Mouse (Mus musculus): Measurements from ENCODE around the gene Usp53. TPM values are rescaled to one million over a fixed set of nuclear protein-coding genes. Genes with fewer than 3 reads are reported as not detected.

Usp53 gene
- polyA plus RNA-seq, 1 experiment from 2014 or later, result 8.1 TPM

GRCm38 (mm10) chr3:122986386-122986785, 2.1 kb upstream of the Usp53 start:
- Histone ChIP-seq H3K4me2 (no peak overlapping the region), H3K36me3 (no peaks in the 10 kb centered on the region), H3K27ac (replicated peaks) (no peak overlapping the region), H3K27me3 (replicated peaks) (no peaks in the 10 kb centered on the region), H3K9me3 (replicated peaks) (no peaks in the 10 kb centered on the region), H3K4me3 (replicated peaks) (no peak overlapping the region), H3K9ac (replicated peaks) (no peak overlapping the region), H3K4me1 (no peaks in the 10 kb centered on the region; the same call in 1 of the 2 replicates)
- 57% methylated on average over 1 of the region's 1 CpGs for WGBS
- ATAC-seq (ENCODE audit: low FRiP score), result no peak

GRCm38 (mm10) chr3:122985183-122985944, 1.1 kb upstream of the Usp53 start:
- peak overlapping the region; percentile 97 for H3K27ac ChIP-seq (replicated peaks)
- 11% methylated on average over 13 of the region's 13 CpGs for WGBS
- H3K4me3 ChIP-seq (replicated peaks), result peak overlapping the region; percentile 95
- no peaks in the 10 kb centered on the region; the same call in 1 of the 2 replicates for H3K4me1 ChIP-seq
- H3K27me3 ChIP-seq (replicated peaks), result no peaks in the 10 kb centered on the region
- ATAC-seq (ENCODE audit: low FRiP score), result no peak
- H3K9ac ChIP-seq (replicated peaks), result peak overlapping the region; percentile 83
- H3K9me3 ChIP-seq (replicated peaks), result no peaks in the 10 kb centered on the region
- peak overlapping the region; percentile 67 for H3K4me2 ChIP-seq
- H3K36me3 ChIP-seq, result no peaks in the 10 kb centered on the region

- Histone ChIP-seq H3K9me3 (replicated peaks) (no peaks in the 10 kb centered on the region), H3K36me3 (no peaks in the 10 kb centered on the region), H3K4me1 (no peaks in the 10 kb centered on the region; the same call in 1 of the 2 replicates), H3K4me3 (replicated peaks) (peak overlapping the region; percentile 95), H3K4me2 (peak overlapping the region; percentile 67), H3K9ac (replicated peaks) (peak overlapping the region; percentile 76), H3K27ac (replicated peaks) (peak overlapping the region; percentile 97), H3K27me3 (replicated peaks) (no peaks in the 10 kb centered on the region)
- ATAC-seq (ENCODE audit: low FRiP score), result peak; percentile 84
- under 1% methylated on average over 30 of the region's 30 CpGs for WGBS
These were observed 461 bp downstream of the Usp53 start for GRCm38 (mm10) chr3:122983849-122984248.

- no peak for ATAC-seq (ENCODE audit: low FRiP score)
- Histone ChIP-seq H3K9me3 (replicated peaks) (no peaks in the 10 kb centered on the region), H3K27ac (replicated peaks) (no peak overlapping the region), H3K27me3 (replicated peaks) (no peaks in the 10 kb centered on the region), H3K4me2 (no peak overlapping the region), H3K36me3 (peaks cover 4% of the 10 kb centered on the region; the same call in 1 of the 2 replicates), H3K4me3 (replicated peaks) (no peak overlapping the region), H3K9ac (replicated peaks) (no peak overlapping the region), H3K4me1 (no peaks in the 10 kb centered on the region)
- 87% methylated on average over 1 of the region's 1 CpGs for WGBS
These were observed 8.3 kb downstream of the Usp53 start for GRCm38 (mm10) chr3:122975964-122976363.

- Histone ChIP-seq H3K9me3 (replicated peaks) (no peaks in the 10 kb centered on the region), H3K4me1 (no peaks in the 10 kb centered on the region), H3K4me3 (replicated peaks) (no peak overlapping the region), H3K4me2 (no peak overlapping the region), H3K27ac (replicated peaks) (no peak overlapping the region), H3K27me3 (replicated peaks) (no peaks in the 10 kb centered on the region), H3K9ac (replicated peaks) (no peak overlapping the region), H3K36me3 (peaks cover 4% of the 10 kb centered on the region; the same call in 1 of the 2 replicates)
- ATAC-seq (ENCODE audit: low FRiP score), result no peak
- 89% methylated on average over 4 of the region's 4 CpGs for WGBS
These were observed 8.9 kb downstream of the Usp53 start for GRCm38 (mm10) chr3:122975363-122975762.

- H3K4me3 ChIP-seq (replicated peaks), result no peak overlapping the region
- no peak for ATAC-seq (ENCODE audit: low FRiP score)
- WGBS, result 62% methylated on average over 3 of the region's 3 CpGs
- H3K9ac ChIP-seq (replicated peaks), result no peak overlapping the region
- H3K27ac ChIP-seq (replicated peaks), result no peak overlapping the region
- no peak overlapping the region for H3K4me2 ChIP-seq
- H3K36me3 ChIP-seq, result peaks cover 4% of the 10 kb centered on the region; the same call in 1 of the 2 replicates
- no peaks in the 10 kb centered on the region for H3K4me1 ChIP-seq
- no peaks in the 10 kb centered on the region for H3K27me3 ChIP-seq (replicated peaks)
- no peaks in the 10 kb centered on the region for H3K9me3 ChIP-seq (replicated peaks)
These were observed 9.5 kb downstream of the Usp53 start for GRCm38 (mm10) chr3:122974833-122975232.

GRCm38 (mm10) chr3:122972126-122972822, 12.0 kb downstream of the Usp53 start:
- Histone ChIP-seq H3K9ac (replicated peaks) (no peak overlapping the region), H3K27me3 (replicated peaks) (no peaks in the 10 kb centered on the region), H3K4me1 (no peaks in the 10 kb centered on the region), H3K4me2 (no peak overlapping the region), H3K4me3 (replicated peaks) (no peak overlapping the region), H3K9me3 (replicated peaks) (no peaks in the 10 kb centered on the region), H3K36me3 (0 out of 2 replicates have a peak, but pooled peaks cover 2% of the 10 kb centered on the region), H3K27ac (replicated peaks) (no peak overlapping the region)
- 78% methylated on average over 3 of the region's 3 CpGs for WGBS
- ATAC-seq (ENCODE audit: low FRiP score), result no peak

- Histone ChIP-seq H3K36me3 (0 out of 2 replicates have a peak, but pooled peaks cover 3% of the 10 kb centered on the region), H3K9ac (replicated peaks) (no peak overlapping the region), H3K4me2 (no peak overlapping the region), H3K27me3 (replicated peaks) (no peaks in the 10 kb centered on the region), H3K4me1 (no peaks in the 10 kb centered on the region), H3K27ac (replicated peaks) (no peak overlapping the region), H3K9me3 (replicated peaks) (no peaks in the 10 kb centered on the region), H3K4me3 (replicated peaks) (no peak overlapping the region)
- WGBS, result 88% methylated on average over 9 of the region's 9 CpGs
- no peak for ATAC-seq (ENCODE audit: low FRiP score)
These were observed 15.9 kb downstream of the Usp53 start for GRCm38 (mm10) chr3:122968391-122968790.

- no peak overlapping the region for H3K4me2 ChIP-seq
- no peaks in the 10 kb centered on the region for H3K27me3 ChIP-seq (replicated peaks)
- WGBS, result 88% methylated on average over 5 of the region's 5 CpGs
- H3K4me1 ChIP-seq, result no peaks in the 10 kb centered on the region
- no peak for ATAC-seq (ENCODE audit: low FRiP score)
- no peak overlapping the region for H3K27ac ChIP-seq (replicated peaks)
- H3K9me3 ChIP-seq (replicated peaks), result no peaks in the 10 kb centered on the region
- peaks cover 9% of the 10 kb centered on the region for H3K36me3 ChIP-seq
- H3K4me3 ChIP-seq (replicated peaks), result no peak overlapping the region
- no peak overlapping the region for H3K9ac ChIP-seq (replicated peaks)
These were observed 20.0 kb downstream of the Usp53 start for GRCm38 (mm10) chr3:122964301-122964700.

- H3K27ac ChIP-seq (replicated peaks), result no peak overlapping the region
- H3K27me3 ChIP-seq (replicated peaks), result no peaks in the 10 kb centered on the region
- no peaks in the 10 kb centered on the region for H3K4me1 ChIP-seq
- WGBS, result 86% methylated on average over 2 of the region's 2 CpGs
- ATAC-seq (ENCODE audit: low FRiP score), result no peak
- H3K9ac ChIP-seq (replicated peaks), result no peak overlapping the region
- H3K4me2 ChIP-seq, result no peak overlapping the region
- no peaks in the 10 kb centered on the region for H3K9me3 ChIP-seq (replicated peaks)
- H3K36me3 ChIP-seq, result peaks cover 21% of the 10 kb centered on the region
- no peak overlapping the region for H3K4me3 ChIP-seq (replicated peaks)
These were observed 34.2 kb downstream of the Usp53 start for GRCm38 (mm10) chr3:122950129-122950528.

GRCm38 (mm10) chr3:122943387-122943890, 40.9 kb downstream of the Usp53 start:
- no peaks in the 10 kb centered on the region for H3K4me1 ChIP-seq
- 80% methylated on average over 6 of the region's 6 CpGs for WGBS
- H3K9ac ChIP-seq (replicated peaks), result no peak overlapping the region
- H3K9me3 ChIP-seq (replicated peaks), result no peaks in the 10 kb centered on the region
- no peak overlapping the region for H3K4me3 ChIP-seq (replicated peaks)
- peaks cover 3% of the 10 kb centered on the region; the same call in 1 of the 2 replicates for H3K36me3 ChIP-seq
- H3K27ac ChIP-seq (replicated peaks), result no peak overlapping the region
- no peak for ATAC-seq (ENCODE audit: low FRiP score)
- no peaks in the 10 kb centered on the region for H3K27me3 ChIP-seq (replicated peaks)
- H3K4me2 ChIP-seq, result no peak overlapping the region
